Mouse (Mus musculus) midbrain, embryonic 10.5 days (tissue): ENCODE results near the gene Rab3c. TPM values are rescaled to one million over a fixed set of nuclear protein-coding genes. Genes with fewer than 3 reads are reported as not detected.

Experiments used
- DNase-seq: peaks from one replicate; pipeline ENCODE4 v3.0.0-alpha.2; 2017; ENCODE audit warnings: low spot score
- H3K27ac ChIP-seq: fragments of 300-500 bp; sonication (generic); replicated peaks from 2 replicates; pipeline ENCODE4 v1.5.1; 2016; ENCODE audit warnings: mild to moderate bottlenecking
- H3K27me3 ChIP-seq: fragments of 300-500 bp; sonication (generic); 2 replicates; pipeline ENCODE4 v1.6.1; 2016; ENCODE audit warnings: low read depth, mild to moderate bottlenecking; ENCODE audit not compliant: poor library complexity, severe bottlenecking
- H3K36me3 ChIP-seq: fragments of 300-500 bp; sonication (generic); 2 replicates; pipeline ENCODE4 v1.6.1; 2016; ENCODE audit warnings: mild to moderate bottlenecking, moderate library complexity
- H3K4me1 ChIP-seq: fragments of 300-500 bp; sonication (generic); 2 replicates; pipeline ENCODE4 v1.6.1; 2016
- H3K4me3 ChIP-seq: fragments of 300-500 bp; sonication (generic); 2 replicates; pipeline ENCODE4 v1.5.1; 2016; ENCODE audit warnings: mild to moderate bottlenecking, moderate library complexity
- H3K9me3 ChIP-seq: fragments of 300-500 bp; sonication (generic); replicated peaks from 2 replicates; pipeline ENCODE4 v1.6.1; 2016; ENCODE audit warnings: mild to moderate bottlenecking
- WGBS: fragments of 180-500 bp; shearing (Covaris S2); methylation state at CpG from one replicate; pipeline ENCODE4 v1.1.7; 2016; 5-methylcytosine and 5-hydroxymethylcytosine counted together
- polyA plus RNA-seq: library from polyadenylated mRNA; unstranded; fragments of >200 nt; fragmentation: Nextera tagmentation; extraction: Ambion mirVana; gene quantifications from 2 replicates; pipeline ENCODE4 v1.2.1, GENCODE M21; 2016

The Rab3c gene
- polyA plus RNA-seq, 1 experiment from 2014 or later = 9.0 TPM

DNA sequence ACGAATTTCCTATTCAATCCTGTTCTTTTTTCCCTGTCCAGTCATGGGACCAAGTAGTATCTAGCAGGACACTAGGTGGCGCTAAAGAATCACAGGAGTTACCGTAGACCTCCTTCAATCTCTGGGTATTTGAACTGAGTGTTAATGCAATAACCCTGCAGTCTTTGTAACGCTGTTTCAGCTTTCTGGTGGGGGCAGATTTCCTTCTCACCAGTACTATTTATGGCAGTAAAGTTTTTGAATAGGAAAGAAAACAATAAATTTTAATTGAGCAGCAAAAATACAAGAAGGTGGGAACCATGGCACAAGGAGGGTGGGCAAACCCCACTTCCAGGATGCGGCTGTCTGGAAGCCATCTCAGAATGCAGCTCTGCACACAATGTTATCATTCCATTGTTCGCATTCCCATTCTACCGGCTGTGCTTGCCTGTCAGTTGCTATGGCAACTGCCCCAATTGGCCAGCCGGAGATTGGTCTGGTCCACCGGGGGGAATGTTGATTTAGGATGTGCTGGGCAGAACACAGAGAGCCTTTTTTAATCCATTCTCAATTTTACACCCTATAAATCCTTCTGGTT lies 217.9 kb downstream of the Rab3c start:
- peak overlapping the region; percentile 27; the same call in 1 of the 2 replicates for H3K4me3 ChIP-seq
- WGBS = 12% methylated on average over 9 of the region's 9 CpGs
- no peaks in the 10 kb centered on the region for H3K9me3 ChIP-seq
- H3K27ac ChIP-seq = peak overlapping the region; percentile 80
- H3K4me1 ChIP-seq = peaks cover 20% of the 10 kb centered on the region
- H3K27me3 ChIP-seq = no peaks in the 10 kb centered on the region
- no peaks in the 10 kb centered on the region for H3K36me3 ChIP-seq
- peak; percentile 82 for DNase-seq

DNA sequence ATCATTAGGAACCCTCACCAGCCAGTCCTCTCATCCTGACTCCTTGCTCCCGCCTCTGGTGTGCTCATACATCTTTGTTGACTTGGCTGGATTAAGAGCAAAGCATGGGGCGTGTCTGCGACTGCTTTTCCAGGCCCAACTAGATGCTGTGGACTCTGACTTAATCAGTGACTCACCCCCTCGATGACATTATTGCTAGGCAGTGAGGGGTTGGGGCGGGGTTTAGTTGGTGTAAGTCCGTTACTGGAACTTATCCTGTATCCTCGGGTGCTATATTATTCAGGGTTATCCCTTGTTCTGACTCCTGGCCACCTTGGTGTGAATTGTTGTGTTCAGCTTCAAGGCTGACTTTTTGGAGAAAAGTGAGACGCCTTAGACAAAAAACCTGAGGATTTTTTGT lies 218.5 kb downstream of the Rab3c start:
- H3K27ac ChIP-seq = peak overlapping the region; percentile 80
- no peak overlapping the region for H3K4me3 ChIP-seq
- no peaks in the 10 kb centered on the region for H3K36me3 ChIP-seq
- no peak for DNase-seq
- H3K27me3 ChIP-seq = no peaks in the 10 kb centered on the region
- no peaks in the 10 kb centered on the region for H3K9me3 ChIP-seq
- WGBS = 70% methylated on average over 8 of the region's 8 CpGs
- H3K4me1 ChIP-seq = peaks cover 20% of the 10 kb centered on the region

GRCm38 (mm10) chr13:110054538-110054937 lies 226.3 kb downstream of the Rab3c start:
- no peaks in the 10 kb centered on the region for H3K27me3 ChIP-seq
- H3K9me3 ChIP-seq = no peaks in the 10 kb centered on the region
- no peak for DNase-seq
- no peak overlapping the region for H3K4me3 ChIP-seq
- no peak overlapping the region for H3K27ac ChIP-seq
- no peaks in the 10 kb centered on the region; the same call in 1 of the 2 replicates for H3K4me1 ChIP-seq
- no peaks in the 10 kb centered on the region for H3K36me3 ChIP-seq
- 58% methylated on average over 8 of the region's 8 CpGs for WGBS

DNA sequence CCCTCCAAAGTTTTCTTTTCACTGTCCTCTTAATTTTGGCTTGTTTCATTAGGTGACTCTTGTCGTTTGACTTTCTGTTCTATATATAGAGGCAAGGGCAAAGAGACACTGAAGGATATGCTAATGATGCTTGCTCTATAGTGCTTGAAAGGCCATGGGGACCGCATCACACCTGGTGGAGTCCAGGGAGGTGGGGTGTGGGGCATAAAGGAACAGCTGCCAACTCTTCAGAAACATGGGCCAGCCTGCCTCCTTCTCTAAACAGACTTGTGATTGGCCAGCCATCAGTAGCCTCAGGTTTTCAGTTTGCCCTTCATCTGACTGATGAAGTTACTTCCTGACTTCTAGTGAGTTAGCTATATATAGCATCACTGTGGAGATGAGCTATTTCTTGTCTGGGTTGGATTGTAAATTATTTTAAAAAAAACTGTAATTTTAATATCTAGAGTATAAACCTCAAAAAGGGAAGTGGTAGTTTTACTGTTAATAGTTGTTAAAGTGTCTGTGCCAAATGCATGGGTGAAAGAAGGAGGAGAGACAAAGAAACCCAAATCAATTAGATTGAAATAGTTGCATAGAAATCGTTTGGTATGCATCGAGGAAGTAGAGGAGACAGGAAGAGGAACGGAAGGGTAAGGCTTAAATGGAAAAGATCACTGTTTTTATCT lies 231.9 kb downstream of the Rab3c start:
- Histone ChIP-seq H3K27me3 (no peaks in the 10 kb centered on the region), H3K4me3 (no peak overlapping the region), H3K36me3 (no peaks in the 10 kb centered on the region), H3K4me1 (no peaks in the 10 kb centered on the region), H3K27ac (no peak overlapping the region), H3K9me3 (no peaks in the 10 kb centered on the region)
- 77% methylated on average over 5 of the region's 5 CpGs for WGBS
- no peak for DNase-seq

- DNase-seq = no peak
- Histone ChIP-seq H3K4me3 (no peak overlapping the region), H3K4me1 (no peaks in the 10 kb centered on the region), H3K27me3 (no peaks in the 10 kb centered on the region), H3K36me3 (no peaks in the 10 kb centered on the region), H3K9me3 (no peaks in the 10 kb centered on the region), H3K27ac (no peak overlapping the region)
- 71% methylated on average over 4 of the region's 4 CpGs for WGBS
Measured at GRCm38 (mm10) chr13:110044418-110044817, 236.4 kb downstream of the Rab3c start.

- Histone ChIP-seq H3K9me3 (no peaks in the 10 kb centered on the region), H3K4me3 (no peak overlapping the region), H3K4me1 (no peaks in the 10 kb centered on the region), H3K27me3 (no peaks in the 10 kb centered on the region), H3K27ac (no peak overlapping the region), H3K36me3 (no peaks in the 10 kb centered on the region)
- DNase-seq = peak; percentile 25
- 86% methylated on average over 3 of the region's 3 CpGs for whole genome bisulfite sequencing
Measured at GRCm38 (mm10) chr13:110039779-110040498, 240.9 kb downstream of the Rab3c start.

GRCm38 (mm10) chr13:110039170-110039569 lies 241.6 kb downstream of the Rab3c start:
- Histone ChIP-seq H3K27me3 (no peaks in the 10 kb centered on the region), H3K4me1 (no peaks in the 10 kb centered on the region), H3K4me3 (no peak overlapping the region), H3K9me3 (no peaks in the 10 kb centered on the region), H3K27ac (no peak overlapping the region), H3K36me3 (no peaks in the 10 kb centered on the region)
- no peak for DNase-seq
- WGBS = 88% methylated on average over 9 of the region's 9 CpGs

DNA sequence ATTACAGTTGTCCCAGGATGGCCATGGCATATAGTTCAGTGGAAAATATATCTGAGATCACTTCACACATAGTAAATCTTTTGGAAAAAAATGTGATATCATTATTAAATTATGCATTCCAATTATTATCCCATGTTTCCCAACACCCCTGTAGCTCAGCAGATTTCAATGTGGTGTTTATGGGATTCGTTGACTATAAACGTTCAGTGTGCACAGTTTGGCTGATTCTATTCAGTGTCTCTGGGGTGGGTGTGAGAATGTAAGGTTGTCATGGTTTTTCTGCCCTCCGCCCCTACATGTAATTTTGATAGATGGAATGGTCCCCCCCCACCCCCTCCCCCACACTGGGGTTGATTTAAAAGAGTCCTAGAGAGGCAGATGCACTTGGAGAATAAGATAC lies 242.3 kb downstream of the Rab3c start:
- no peaks in the 10 kb centered on the region for H3K36me3 ChIP-seq
- 95% methylated on average over 3 of the region's 3 CpGs for WGBS
- H3K4me3 ChIP-seq = no peak overlapping the region
- H3K4me1 ChIP-seq = no peaks in the 10 kb centered on the region
- H3K27me3 ChIP-seq = no peaks in the 10 kb centered on the region
- H3K27ac ChIP-seq = no peak overlapping the region
- H3K9me3 ChIP-seq = no peaks in the 10 kb centered on the region
- no peak for DNase-seq

- H3K4me3 ChIP-seq = no peak overlapping the region
- no peak overlapping the region for H3K27ac ChIP-seq
- DNase-seq = no peak
- 84% methylated on average over 6 of the region's 6 CpGs for WGBS
- no peaks in the 10 kb centered on the region for H3K27me3 ChIP-seq
- H3K4me1 ChIP-seq = no peaks in the 10 kb centered on the region
- no peaks in the 10 kb centered on the region for H3K9me3 ChIP-seq
- no peaks in the 10 kb centered on the region for H3K36me3 ChIP-seq
Measured at GRCm38 (mm10) chr13:110034885-110035284, 245.9 kb downstream of the Rab3c start.

DNA sequence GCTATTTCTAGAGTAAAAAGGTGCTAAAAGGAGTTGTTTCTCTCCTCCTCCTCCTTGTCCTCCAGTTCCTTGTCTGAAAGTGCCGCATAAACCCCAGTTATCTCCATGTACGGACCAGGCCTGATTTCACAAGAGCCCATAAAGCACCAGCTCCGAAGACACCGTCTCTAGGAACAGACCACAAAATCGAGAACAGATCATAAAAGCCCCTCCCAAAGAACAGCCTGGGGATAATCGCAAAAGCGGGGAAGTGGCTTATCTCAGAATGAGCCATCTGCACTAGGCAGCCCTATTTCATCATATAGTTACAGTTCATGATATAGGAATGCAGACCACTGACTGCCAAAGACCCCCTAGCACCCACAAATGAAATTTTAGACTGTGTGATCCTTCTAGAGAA lies 246.8 kb downstream of the Rab3c start:
- Histone ChIP-seq H3K27ac (no peak overlapping the region), H3K36me3 (no peaks in the 10 kb centered on the region), H3K4me3 (no peak overlapping the region), H3K9me3 (no peaks in the 10 kb centered on the region), H3K27me3 (no peaks in the 10 kb centered on the region), H3K4me1 (no peaks in the 10 kb centered on the region)
- DNase-seq = no peak
- WGBS = 91% methylated on average over 7 of the region's 7 CpGs

GRCm38 (mm10) chr13:110031886-110032285 lies 248.9 kb downstream of the Rab3c start:
- Histone ChIP-seq H3K27ac (no peak overlapping the region), H3K4me3 (no peak overlapping the region), H3K9me3 (no peaks in the 10 kb centered on the region), H3K4me1 (no peaks in the 10 kb centered on the region), H3K27me3 (no peaks in the 10 kb centered on the region), H3K36me3 (no peaks in the 10 kb centered on the region)
- WGBS = 44% methylated on average over 6 of the region's 6 CpGs
- DNase-seq = no peak

DNA sequence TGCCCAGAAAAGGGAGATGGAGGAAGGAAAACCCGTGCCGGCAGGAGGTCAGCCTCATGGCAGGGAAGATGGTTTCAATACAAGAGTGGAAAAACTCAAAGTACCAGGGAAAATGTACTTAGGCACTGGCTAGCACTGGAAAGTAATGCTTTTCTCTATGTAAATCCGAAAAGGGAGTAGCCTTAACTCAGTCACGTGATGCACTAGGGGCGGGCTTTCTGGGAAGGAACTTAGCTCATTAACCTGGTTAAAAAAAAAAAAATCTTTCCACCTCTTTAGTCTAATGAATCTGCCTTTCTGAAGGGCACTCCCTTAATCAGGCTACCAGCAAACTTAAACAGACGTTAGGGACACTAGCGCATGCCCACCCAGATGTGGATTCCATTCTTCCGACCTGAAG lies 249.7 kb downstream of the Rab3c start:
- no peak overlapping the region for H3K4me3 ChIP-seq
- no peaks in the 10 kb centered on the region for H3K27me3 ChIP-seq
- no peak for DNase-seq
- no peak overlapping the region for H3K27ac ChIP-seq
- 83% methylated on average over 8 of the region's 8 CpGs for WGBS
- no peaks in the 10 kb centered on the region for H3K9me3 ChIP-seq
- no peaks in the 10 kb centered on the region for H3K36me3 ChIP-seq
- H3K4me1 ChIP-seq = no peaks in the 10 kb centered on the region
